Mouse (Mus musculus) hindbrain, postnatal 0 days (tissue): ENCODE measurements around the gene Tbx18. TPM values are rescaled to one million over a fixed set of nuclear protein-coding genes. Genes with fewer than 3 reads are reported as not detected.
A peak's percentile ranks its signal among the peaks of the same experiment; 100 is the strongest.

Source experiments
- ATAC-seq: fragments of 200-750 bp; cut with Nextera tagmentation; 2 replicates; pipeline ENCODE4 v1.8.0; 2017; ENCODE audit warnings: mild to moderate bottlenecking, moderate TSS enrichment, moderate library complexity
- DNase-seq: peaks from one replicate; pipeline ENCODE4 v3.0.0-alpha.2; 2015; ENCODE audit warnings: low spot score
- H3K27ac ChIP-seq: fragments of 300-500 bp; sonication (generic); 2 replicates; pipeline ENCODE4 v1.5.1; 2014; ENCODE audit warnings: mild to moderate bottlenecking
- H3K27me3 ChIP-seq: fragments of 300-500 bp; sonication (generic); 2 replicates; pipeline ENCODE4 v1.6.1; 2014; ENCODE audit warnings: low read length, mixed read lengths; ENCODE audit not compliant: insufficient read depth
- H3K36me3 ChIP-seq: fragments of 300-500 bp; sonication (generic); 2 replicates; pipeline ENCODE4 v1.6.1; 2014; ENCODE audit warnings: low read length, mixed read lengths; ENCODE audit not compliant: insufficient read depth
- H3K4me1 ChIP-seq: fragments of 300-500 bp; sonication (generic); 2 replicates; pipeline ENCODE4 v1.6.1; 2014; ENCODE audit warnings: antibody characterized with exemption, low read length, mixed read lengths; ENCODE audit not compliant: insufficient read depth
- H3K4me2 ChIP-seq: fragments of 300-500 bp; sonication (generic); 2 replicates; pipeline ENCODE4 v1.6.1; 2014; ENCODE audit warnings: low read depth, mild to moderate bottlenecking, low read length, moderate library complexity, mixed read lengths
- H3K4me3 ChIP-seq: fragments of 300-500 bp; sonication (generic); 2 replicates; pipeline ENCODE4 v1.5.1; 2014; ENCODE audit warnings: low read length
- H3K9ac ChIP-seq: fragments of 300-500 bp; sonication (generic); replicated peaks from 2 replicates; pipeline ENCODE4 v1.6.1; 2014; ENCODE audit warnings: mild to moderate bottlenecking, low read length, moderate library complexity, mixed read lengths
- H3K9me3 ChIP-seq: fragments of 300-500 bp; sonication (generic); 2 replicates; pipeline ENCODE4 v1.6.1; 2016; ENCODE audit warnings: low read length, mixed read lengths
- CTCF ChIP-seq: IDR thresholded peaks from 2 replicates; pipeline ENCODE4 v1.5.1; 2016; ENCODE audit warnings: antibody characterized with exemption, control low read depth, low read depth
- WGBS: fragments of 180-500 bp; shearing (Covaris S2); extraction: QIAGEN DNeasy Blood & Tissue Kit; methylation state at CpG from one replicate; pipeline ENCODE4 v1.1.7; 2014; 5-methylcytosine and 5-hydroxymethylcytosine counted together
- polyA plus RNA-seq: library from polyadenylated mRNA; unstranded; fragments of >200 nt; fragmentation: Nextera tagmentation; extraction: Ambion mirVana; gene quantifications from 2 replicates; pipeline ENCODE4 v1.2.1, GENCODE M21; 2015
- total RNA-seq: library from RNA; depleted of rRNA; stranded (reverse); fragments of >200 nt; gene quantifications from 2 replicates; pipeline ENCODE4 v1.2.3, GENCODE M21; 2014

Tbx18 gene
- total and polyA plus RNA-seq, 2 experiments from 2014 or later = 1.7 to 5.9 TPM

DNA sequence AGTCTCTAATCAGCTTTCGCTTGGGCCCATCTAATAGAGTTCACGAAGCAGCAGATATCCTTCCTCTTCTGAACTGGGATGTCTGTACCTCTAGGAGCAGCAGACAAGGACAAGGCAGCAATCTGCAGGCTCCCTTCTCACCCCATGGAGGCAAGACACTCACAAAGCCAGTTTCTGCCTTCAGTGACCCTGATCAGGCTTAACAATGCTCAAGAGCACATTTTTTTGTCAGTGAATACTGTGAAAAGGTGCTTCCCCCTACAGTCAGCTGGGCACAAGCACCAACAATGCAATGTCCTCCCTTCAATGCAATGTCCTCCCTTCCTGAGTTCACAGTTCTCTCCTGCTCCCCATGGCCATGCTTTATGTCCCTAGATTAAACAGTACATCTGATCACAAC is 9.3 kb downstream of the Tbx18 start:
- Histone ChIP-seq H3K4me2 (no peak overlapping the region), H3K36me3 (no peaks in the 10 kb centered on the region), H3K9me3 (no peaks in the 10 kb centered on the region), H3K4me1 (no peaks in the 10 kb centered on the region), H3K27me3 (peaks cover 25% of the 10 kb centered on the region), H3K9ac (no peak overlapping the region), H3K27ac (no peak overlapping the region), H3K4me3 (no peak overlapping the region)
- TF ChIP-seq CTCF = peak; percentile 74
- ATAC-seq (peak; percentile 66; the same call in 1 of the 2 replicates), DNase-seq (peak; percentile 55)
- 46% methylated on average over 2 of the region's 2 CpGs for WGBS

DNA sequence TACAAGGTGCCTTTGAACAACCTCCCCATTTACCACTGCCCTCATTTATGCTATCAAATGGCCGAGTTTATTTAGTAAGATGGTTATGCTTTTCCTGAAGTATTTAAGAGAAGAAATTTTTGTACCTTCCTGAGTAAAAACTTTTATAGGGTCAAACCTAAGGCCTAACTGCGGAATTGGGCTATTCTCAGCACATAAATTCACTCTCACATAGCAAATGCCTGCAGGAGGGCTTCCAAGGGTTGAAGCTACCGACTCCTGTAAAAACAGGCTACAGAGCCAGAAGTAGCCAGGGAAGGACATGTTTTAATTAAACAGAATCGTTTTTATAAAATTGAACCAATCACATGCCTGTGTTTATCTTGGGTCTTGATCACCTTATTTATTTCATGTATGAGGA is 20.7 kb downstream of the Tbx18 start:
- ATAC-seq = no peak
- DNase-seq = no peak
- H3K4me3 ChIP-seq = no peak overlapping the region
- H3K4me2 ChIP-seq = no peak overlapping the region
- H3K27ac ChIP-seq = no peak overlapping the region
- no peaks in the 10 kb centered on the region for H3K27me3 ChIP-seq
- TF ChIP-seq CTCF = no peak
- H3K9me3 ChIP-seq = no peaks in the 10 kb centered on the region
- no peaks in the 10 kb centered on the region for H3K4me1 ChIP-seq
- no peaks in the 10 kb centered on the region for H3K36me3 ChIP-seq
- WGBS = 76% methylated on average over 4 of the region's 4 CpGs
- no peak overlapping the region for H3K9ac ChIP-seq

DNA sequence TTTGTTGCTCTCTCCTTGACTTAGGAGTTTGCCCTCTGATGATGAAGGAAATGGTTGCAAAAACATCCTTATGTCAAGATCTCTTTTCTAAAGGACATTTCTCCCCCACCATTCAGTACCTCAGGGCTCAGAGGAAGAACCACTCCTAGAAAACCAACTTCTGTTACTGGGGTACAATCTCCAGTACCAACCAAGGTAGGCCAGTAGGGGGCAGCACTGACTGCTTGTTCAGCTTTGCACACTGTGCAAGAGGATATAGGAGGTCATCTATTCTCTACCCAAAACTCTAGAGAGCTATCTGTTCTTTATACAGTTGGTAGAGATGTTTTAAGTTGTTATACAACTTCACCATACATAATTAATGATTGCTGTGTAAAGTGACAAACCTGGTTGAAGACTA is 22.9 kb downstream of the Tbx18 start:
- Histone ChIP-seq H3K27ac (no peak overlapping the region), H3K4me3 (no peak overlapping the region), H3K36me3 (no peaks in the 10 kb centered on the region), H3K9ac (no peak overlapping the region), H3K9me3 (no peaks in the 10 kb centered on the region), H3K27me3 (no peaks in the 10 kb centered on the region), H3K4me1 (no peaks in the 10 kb centered on the region), H3K4me2 (no peak overlapping the region)
- DNase-seq = no peak
- no peak for ATAC-seq
- TF ChIP-seq CTCF = peak; percentile 60

DNA sequence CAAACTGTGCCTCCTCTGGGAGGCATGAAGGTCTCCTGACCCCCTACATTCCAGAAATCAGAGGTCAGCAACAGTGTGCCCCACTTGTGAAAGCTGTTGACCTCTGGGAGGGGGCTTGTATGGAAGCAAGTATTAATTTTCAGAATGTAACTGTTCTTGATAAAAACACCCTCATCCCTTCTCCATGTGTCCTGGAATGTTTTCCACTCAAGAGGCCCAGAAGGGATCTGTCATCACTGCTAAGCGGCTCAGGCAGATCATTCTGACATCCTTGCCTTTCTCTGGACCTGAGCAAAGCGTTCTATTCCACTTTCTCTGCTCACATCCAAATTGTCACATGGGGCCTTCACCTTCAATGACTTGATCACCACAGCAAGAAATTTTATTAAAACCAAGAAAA is 28.8 kb downstream of the Tbx18 start:
- no peak for ATAC-seq
- Histone ChIP-seq H3K27me3 (no peaks in the 10 kb centered on the region), H3K4me2 (no peak overlapping the region), H3K36me3 (no peaks in the 10 kb centered on the region), H3K27ac (no peak overlapping the region), H3K9me3 (no peaks in the 10 kb centered on the region), H3K4me3 (no peak overlapping the region), H3K4me1 (no peaks in the 10 kb centered on the region), H3K9ac (no peak overlapping the region)
- no peak for DNase-seq
- 80% methylated on average over 2 of the region's 2 CpGs for WGBS
- no peak for TF ChIP-seq CTCF

DNA sequence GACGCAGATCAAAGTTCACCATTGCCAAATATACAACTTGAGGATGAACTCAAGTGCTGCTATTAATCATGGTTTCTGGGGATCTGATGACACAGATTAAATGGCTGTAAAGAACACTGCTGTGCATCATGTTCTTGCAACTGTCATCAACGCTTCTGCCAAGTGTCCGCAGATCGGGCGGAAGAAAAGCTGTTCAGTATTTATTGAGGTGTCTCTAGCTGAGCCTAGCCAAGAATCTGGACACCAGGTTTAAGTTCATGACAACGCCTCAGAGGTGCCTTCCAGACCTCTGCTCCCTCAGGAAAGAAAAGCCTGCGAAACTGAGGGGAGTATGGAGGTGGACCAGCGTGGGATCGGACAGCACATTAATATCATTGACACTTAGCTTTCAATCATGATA is 44.1 kb downstream of the Tbx18 start:
- H3K4me1 ChIP-seq = no peaks in the 10 kb centered on the region
- no peak overlapping the region for H3K4me3 ChIP-seq
- TF ChIP-seq CTCF = no peak
- H3K27ac ChIP-seq = no peak overlapping the region
- no peaks in the 10 kb centered on the region for H3K36me3 ChIP-seq
- no peak for ATAC-seq
- no peaks in the 10 kb centered on the region for H3K9me3 ChIP-seq
- no peak overlapping the region for H3K9ac ChIP-seq
- peak; percentile 21 for DNase-seq
- no peak overlapping the region for H3K4me2 ChIP-seq
- 74% methylated on average over 9 of the region's 9 CpGs for WGBS
- no peaks in the 10 kb centered on the region for H3K27me3 ChIP-seq

DNA sequence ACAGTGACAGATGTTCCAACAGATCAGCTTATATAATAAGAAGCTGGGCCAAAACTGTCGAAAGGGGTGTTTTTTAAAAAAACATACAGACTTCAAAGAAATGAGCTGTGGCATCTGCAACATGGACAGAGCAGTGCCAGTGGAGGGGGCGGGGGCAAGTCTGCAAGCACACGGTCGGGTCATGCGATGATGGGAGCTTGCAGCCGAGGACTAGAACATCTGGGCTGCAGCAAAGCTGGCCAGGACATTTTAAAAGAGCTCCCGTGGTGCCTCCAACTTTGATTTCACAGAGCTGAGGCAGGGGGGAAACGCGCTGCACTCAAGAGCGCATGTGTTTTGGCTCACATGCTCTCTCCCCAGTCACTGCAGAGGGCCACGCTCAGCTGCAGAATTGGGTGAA is 48.8 kb downstream of the Tbx18 start:
- H3K27me3 ChIP-seq = no peaks in the 10 kb centered on the region
- ATAC-seq (no peak), DNase-seq (no peak)
- no peaks in the 10 kb centered on the region for H3K4me1 ChIP-seq
- no peak overlapping the region for H3K27ac ChIP-seq
- WGBS = 69% methylated on average over 11 of the region's 11 CpGs
- no peaks in the 10 kb centered on the region for H3K36me3 ChIP-seq
- no peaks in the 10 kb centered on the region for H3K9me3 ChIP-seq
- H3K4me3 ChIP-seq = no peak overlapping the region
- no peak overlapping the region for H3K4me2 ChIP-seq
- no peak for TF ChIP-seq CTCF
- no peak overlapping the region for H3K9ac ChIP-seq
